Mouse (Mus musculus) MEL (cell line): ENCODE measurements around the gene Il31ra.

ENCODE experiments used
- CTCF ChIP-seq, 3 experiments: IDR thresholded peaks in 2 of 3; conservative IDR thresholded peaks in 1 of 3; 2 replicates each; pipeline ENCODE4 v1.5.1; 2011 to 2012; ENCODE audit warnings: low read length in 3 of 3, low read depth in 2 of 3, mild to moderate bottlenecking in 2 of 3, improper control_type of control experiment in 1 of 3, inconsistent platforms in 1 of 3, mixed read lengths in 1 of 3, moderate library complexity in 1 of 3; ENCODE audit not compliant: control insufficient read depth in 1 of 3, insufficient read depth in 1 of 3, poor library complexity in 1 of 3, severe bottlenecking in 1 of 3
- POLR2AphosphoS2 ChIP-seq: IDR thresholded peaks from 2 replicates; pipeline ENCODE4 v1.6.1; 2011; ENCODE audit warnings: low read length, improper control_type of control experiment
- UBTF ChIP-seq: IDR thresholded peaks from 2 replicates; pipeline ENCODE4 v1.6.1; 2012; ENCODE audit warnings: low read depth, mild to moderate bottlenecking, inconsistent platforms, low read length, improper control_type of control experiment, moderate library complexity, borderline replicate concordance; ENCODE audit not compliant: insufficient read depth

DNA sequence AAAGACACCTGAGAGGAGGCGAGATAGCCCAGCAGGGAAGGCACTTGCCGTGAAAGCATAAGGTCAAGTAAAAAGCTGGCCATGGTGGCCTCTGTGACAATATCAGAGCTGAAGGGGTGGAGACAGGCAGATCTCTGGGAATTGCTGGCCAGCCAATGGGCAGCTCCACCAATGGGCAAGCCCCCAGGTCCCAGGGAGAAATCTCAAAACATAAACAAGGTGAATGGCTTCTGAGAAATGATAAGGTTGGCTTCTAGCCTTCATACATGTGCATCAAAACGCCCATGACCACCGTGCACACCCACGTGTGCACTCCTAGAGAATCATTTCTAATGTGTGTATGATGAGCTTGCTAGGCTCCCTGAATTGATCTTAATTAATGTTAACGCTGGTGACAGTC is 61.9 kb downstream of the Il31ra start:
- TF ChIP-seq POLR2AphosphoS2 (no peak), CTCF (IDR thresholded peaks at IDR 0.05 in 2 of 3, conservative IDR thresholded peaks at IDR 0.05 in 1 of 3; ENCODE audit: control insufficient read depth in 1 of 3, insufficient read depth in 1 of 3, low read depth in 2 of 3, low read length in 3 of 3, poor library complexity in 1 of 3, severe bottlenecking in 1 of 3) (no peak), UBTF (no peak)
